Mouse (Mus musculus): ENCODE data around the gene Pcyt2. TPM values are rescaled to one million over a fixed set of nuclear protein-coding genes. Genes with fewer than 3 reads are reported as not detected.

Gene Pcyt2
- polyA plus RNA-seq, 1 experiment from 2014 or later, result 141 TPM

GRCm38 (mm10) chr11:120624680-120625111 is 7.0 kb upstream of the Pcyt2 start:
- Histone ChIP-seq H3K4me2 (replicated peaks) (peak overlapping the region; percentile 100), H3K4me1 (peaks cover 25% of the 10 kb centered on the region)
- WGBS, result 1% methylated on average over 53 of the region's 53 CpGs

GRCm38 (mm10) chr11:120623961-120624679 is 6.4 kb upstream of the Pcyt2 start:
- Histone ChIP-seq H3K4me2 (replicated peaks) (peak overlapping the region; percentile 100), H3K27me3 (no peaks in the 10 kb centered on the region), H3K4me1 (peaks cover 20% of the 10 kb centered on the region), H3K9me3 (replicated peaks) (no peaks in the 10 kb centered on the region), H3K9ac (peak overlapping the region; percentile 87), H3K27ac (replicated peaks) (peak overlapping the region; percentile 80), H3K36me3 (peaks cover 53% of the 10 kb centered on the region), H3K4me3 (replicated peaks) (peak overlapping the region; percentile 100)
- WGBS, result 13% methylated on average over 30 of the region's 30 CpGs
- peak; percentile 67; the same call in 1 of the 2 replicates for ATAC-seq (ENCODE audit: insufficient number of reproducible peaks, low FRiP score, low TSS enrichment, low read depth)

More at GRCm38 (mm10) chr11:120624680-120625111, 7.0 kb upstream of the Pcyt2 start:
- Histone ChIP-seq H3K4me3 (replicated peaks) (peak overlapping the region; percentile 100), H3K36me3 (peaks cover 57% of the 10 kb centered on the region), H3K27me3 (no peaks in the 10 kb centered on the region), H3K27ac (replicated peaks) (peak overlapping the region; percentile 80), H3K9ac (peak overlapping the region; percentile 87), H3K9me3 (replicated peaks) (no peaks in the 10 kb centered on the region)
- peak; percentile 81 for ATAC-seq (ENCODE audit: insufficient number of reproducible peaks, low FRiP score, low TSS enrichment, low read depth)

- Histone ChIP-seq H3K4me1 (peaks cover 22% of the 10 kb centered on the region), H3K27ac (replicated peaks) (no peak overlapping the region), H3K27me3 (no peaks in the 10 kb centered on the region), H3K9me3 (replicated peaks) (no peaks in the 10 kb centered on the region), H3K4me2 (replicated peaks) (no peak overlapping the region), H3K36me3 (peaks cover 56% of the 10 kb centered on the region), H3K4me3 (replicated peaks) (no peak overlapping the region), H3K9ac (no peak overlapping the region)
- WGBS, result 89% methylated on average over 6 of the region's 6 CpGs
- ATAC-seq (ENCODE audit: insufficient number of reproducible peaks, low FRiP score, low TSS enrichment, low read depth), result no peak
Measured at GRCm38 (mm10) chr11:120622805-120623204, 5.1 kb upstream of the Pcyt2 start.

- Histone ChIP-seq H3K9ac (no peak overlapping the region), H3K4me2 (replicated peaks) (no peak overlapping the region), H3K9me3 (replicated peaks) (no peaks in the 10 kb centered on the region), H3K27ac (replicated peaks) (no peak overlapping the region), H3K4me1 (peaks cover 30% of the 10 kb centered on the region), H3K4me3 (replicated peaks) (no peak overlapping the region), H3K27me3 (no peaks in the 10 kb centered on the region), H3K36me3 (peaks cover 51% of the 10 kb centered on the region)
- 92% methylated on average over 14 of the region's 14 CpGs for WGBS
- no peak for ATAC-seq (ENCODE audit: insufficient number of reproducible peaks, low FRiP score, low TSS enrichment, low read depth)
Measured at GRCm38 (mm10) chr11:120620195-120620594, 2.5 kb upstream of the Pcyt2 start.

DNA sequence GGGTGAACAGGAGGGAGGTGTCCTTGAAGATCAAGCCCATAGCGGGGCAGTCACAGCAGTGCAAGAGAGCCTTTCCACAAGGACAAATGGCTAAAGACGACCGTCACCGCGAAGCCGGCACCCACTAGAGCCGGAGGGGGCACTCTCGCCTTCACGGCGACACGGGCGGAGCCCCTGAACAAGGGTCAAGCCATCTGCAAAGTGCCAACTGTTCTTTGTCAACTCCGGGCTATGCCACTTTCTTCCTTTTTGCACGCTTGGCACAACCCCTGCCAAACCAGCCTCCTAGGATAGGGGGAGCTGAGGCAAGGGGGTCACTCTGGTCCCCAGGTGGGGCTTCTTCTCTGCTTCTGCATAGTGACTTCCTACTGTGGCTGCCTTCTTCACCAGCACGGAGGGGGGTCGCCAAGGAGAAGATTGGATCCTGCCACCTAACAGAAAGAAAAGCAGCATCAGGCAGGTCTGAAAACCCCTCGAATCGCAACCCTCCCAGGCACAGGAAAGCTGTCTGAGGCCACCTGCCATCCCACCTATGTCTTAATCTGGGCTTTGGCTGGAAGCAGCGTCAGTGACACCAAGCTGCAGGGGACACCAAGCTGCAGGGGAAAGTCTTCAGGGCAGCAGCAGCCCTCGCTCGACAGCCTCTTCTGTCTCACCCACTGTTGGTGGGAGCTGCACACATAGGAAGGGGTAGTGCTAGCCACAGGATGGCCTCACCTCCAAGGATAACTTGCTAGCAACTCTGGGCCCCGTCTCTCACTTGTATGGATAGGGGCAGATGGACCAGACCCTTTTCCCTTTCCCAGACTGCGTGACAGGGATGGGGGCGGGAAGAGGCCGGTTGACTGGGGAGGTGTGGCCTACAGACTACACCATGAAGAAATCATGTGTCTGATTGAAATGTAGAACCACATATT is 1.1 kb upstream of the Pcyt2 start:
- Histone ChIP-seq H3K27me3 (no peaks in the 10 kb centered on the region), H3K4me1 (peaks cover 21% of the 10 kb centered on the region), H3K27ac (replicated peaks) (no peak overlapping the region), H3K4me3 (replicated peaks) (no peak overlapping the region), H3K9me3 (replicated peaks) (no peaks in the 10 kb centered on the region), H3K4me2 (replicated peaks) (no peak overlapping the region), H3K9ac (no peak overlapping the region), H3K36me3 (peaks cover 60% of the 10 kb centered on the region)
- ATAC-seq (ENCODE audit: insufficient number of reproducible peaks, low FRiP score, low TSS enrichment, low read depth), result no peak
- WGBS, result 93% methylated on average over 25 of the region's 25 CpGs

- Histone ChIP-seq H3K9ac (peak overlapping the region; percentile 72), H3K4me1 (peaks cover 19% of the 10 kb centered on the region), H3K36me3 (peaks cover 67% of the 10 kb centered on the region), H3K27ac (replicated peaks) (0 out of 2 replicates have a peak overlapping the region, but pooled peaks have one; percentile 77), H3K4me2 (replicated peaks) (peak overlapping the region; percentile 74), H3K9me3 (replicated peaks) (no peaks in the 10 kb centered on the region), H3K4me3 (replicated peaks) (peak overlapping the region; percentile 80), H3K27me3 (no peaks in the 10 kb centered on the region)
- ATAC-seq (ENCODE audit: insufficient number of reproducible peaks, low FRiP score, low TSS enrichment, low read depth), result no peak
- WGBS, result 43% methylated on average over 4 of the region's 4 CpGs
Measured at GRCm38 (mm10) chr11:120616617-120617294, 980 bp downstream of the Pcyt2 start.

- no peaks in the 10 kb centered on the region for H3K9me3 ChIP-seq (replicated peaks)
- no peak overlapping the region for H3K27ac ChIP-seq (replicated peaks)
- no peaks in the 10 kb centered on the region for H3K27me3 ChIP-seq
- peaks cover 67% of the 10 kb centered on the region for H3K36me3 ChIP-seq
- H3K4me1 ChIP-seq, result peaks cover 19% of the 10 kb centered on the region
- no peak overlapping the region for H3K4me3 ChIP-seq (replicated peaks)
- H3K4me2 ChIP-seq (replicated peaks), result no peak overlapping the region
- 90% methylated on average over 11 of the region's 11 CpGs for WGBS
- ATAC-seq (ENCODE audit: insufficient number of reproducible peaks, low FRiP score, low TSS enrichment, low read depth), result no peak
- no peak overlapping the region for H3K9ac ChIP-seq
Measured at GRCm38 (mm10) chr11:120615606-120616203, 2.0 kb downstream of the Pcyt2 start.

DNA sequence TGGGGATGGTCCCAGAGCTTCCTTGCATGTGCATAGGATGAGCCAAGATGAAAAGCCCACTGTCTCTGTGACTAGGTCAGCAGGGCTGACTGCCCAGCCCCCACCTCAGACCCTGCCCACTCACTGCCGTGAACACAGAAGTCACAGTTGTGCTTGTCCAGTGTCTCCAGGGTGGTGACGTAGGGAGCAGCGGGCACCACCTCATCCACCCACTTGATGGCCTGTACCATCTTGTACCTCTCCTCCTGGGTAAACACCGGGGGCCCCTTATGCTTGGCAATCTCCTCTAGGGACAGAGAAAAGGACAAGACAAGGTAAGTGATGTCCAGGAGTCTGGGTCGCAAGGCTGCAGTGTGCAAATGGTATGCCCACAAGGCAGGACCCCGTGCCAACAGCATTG is 2.6 kb downstream of the Pcyt2 start:
- H3K9ac ChIP-seq, result no peak overlapping the region
- H3K9me3 ChIP-seq (replicated peaks), result no peaks in the 10 kb centered on the region
- peaks cover 66% of the 10 kb centered on the region for H3K36me3 ChIP-seq
- H3K4me3 ChIP-seq (replicated peaks), result no peak overlapping the region
- H3K27ac ChIP-seq (replicated peaks), result no peak overlapping the region
- H3K4me2 ChIP-seq (replicated peaks), result no peak overlapping the region
- 91% methylated on average over 6 of the region's 6 CpGs for WGBS
- no peak for ATAC-seq (ENCODE audit: insufficient number of reproducible peaks, low FRiP score, low TSS enrichment, low read depth)
- H3K27me3 ChIP-seq, result no peaks in the 10 kb centered on the region
- H3K4me1 ChIP-seq, result peaks cover 19% of the 10 kb centered on the region

- Histone ChIP-seq H3K4me3 (replicated peaks) (no peak overlapping the region), H3K4me2 (replicated peaks) (no peak overlapping the region), H3K9ac (no peak overlapping the region), H3K9me3 (replicated peaks) (no peaks in the 10 kb centered on the region), H3K27ac (replicated peaks) (no peak overlapping the region), H3K4me1 (peaks cover 21% of the 10 kb centered on the region), H3K27me3 (no peaks in the 10 kb centered on the region), H3K36me3 (peaks cover 59% of the 10 kb centered on the region)
- no peak for ATAC-seq (ENCODE audit: insufficient number of reproducible peaks, low FRiP score, low TSS enrichment, low read depth)
- WGBS, result 82% methylated on average over 8 of the region's 8 CpGs
Measured at GRCm38 (mm10) chr11:120613976-120614375, 3.8 kb downstream of the Pcyt2 start.

DNA sequence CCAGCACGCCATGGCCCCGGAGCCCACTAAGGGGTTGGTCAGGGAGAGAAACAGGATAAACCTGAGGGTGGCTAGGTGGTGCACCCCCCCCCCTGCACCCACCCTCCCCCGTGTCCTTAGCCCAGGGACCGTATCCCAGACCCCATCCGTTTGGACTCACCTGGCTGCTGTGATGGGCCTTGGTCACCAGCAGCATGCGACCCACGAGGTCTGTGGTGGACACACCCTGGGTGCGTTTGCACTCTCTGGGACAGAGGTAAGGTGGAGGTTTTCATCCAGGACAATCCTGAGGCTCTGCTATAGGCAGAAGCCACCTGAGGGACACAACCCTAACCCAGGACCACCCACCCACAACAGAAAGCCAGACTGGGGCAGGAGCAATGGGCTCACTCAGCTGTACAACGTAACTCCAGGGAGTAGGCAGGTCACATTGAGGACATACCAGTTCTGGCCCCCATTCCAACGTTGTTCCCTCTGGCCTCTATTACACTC is 4.2 kb downstream of the Pcyt2 start:
- Histone ChIP-seq H3K4me3 (replicated peaks) (no peak overlapping the region), H3K36me3 (peaks cover 55% of the 10 kb centered on the region), H3K27ac (replicated peaks) (no peak overlapping the region), H3K9me3 (replicated peaks) (no peaks in the 10 kb centered on the region), H3K9ac (no peak overlapping the region), H3K4me1 (peaks cover 25% of the 10 kb centered on the region), H3K4me2 (replicated peaks) (no peak overlapping the region), H3K27me3 (0 out of 2 replicates have a peak, but pooled peaks cover 3% of the 10 kb centered on the region)
- WGBS, result 94% methylated on average over 10 of the region's 10 CpGs
- no peak for ATAC-seq (ENCODE audit: insufficient number of reproducible peaks, low FRiP score, low TSS enrichment, low read depth)

Data from embryonic facial prominence, embryonic 15.5 days (tissue).